Mouse (Mus musculus): ENCODE results near the gene Eno3.

The Eno3 gene

DNA sequence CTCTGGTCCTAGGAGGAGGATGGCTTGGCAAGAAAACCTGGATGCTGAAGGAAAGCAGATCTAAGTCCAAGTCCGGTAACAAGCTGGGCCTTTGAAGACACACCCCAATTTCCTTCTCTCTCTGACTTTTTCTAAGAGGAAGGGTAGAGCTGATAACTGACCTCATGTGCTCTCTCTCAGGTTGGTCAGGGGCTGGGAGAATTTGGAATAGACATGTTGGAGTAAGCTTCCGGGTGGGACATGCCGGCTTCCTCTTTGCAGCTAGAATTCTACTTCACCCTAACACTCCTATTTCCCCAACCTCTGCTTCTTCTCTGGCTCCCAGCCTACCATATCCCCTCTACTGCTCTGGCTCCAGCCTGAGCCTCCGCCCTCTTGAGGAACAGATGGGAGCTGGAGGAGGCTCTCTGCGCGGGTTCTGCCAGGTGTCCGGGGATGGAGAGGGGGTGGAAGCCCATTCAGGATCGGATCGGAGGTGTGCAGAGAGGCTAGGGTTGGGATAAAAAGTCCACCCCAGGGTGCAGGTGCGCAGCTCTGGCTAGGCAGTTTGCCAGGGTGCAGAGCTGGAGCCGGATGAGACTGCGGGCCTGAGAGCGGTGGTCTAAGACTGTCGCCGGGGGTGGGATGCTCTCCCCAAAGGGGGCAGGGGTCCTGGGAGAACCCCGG is 30.0 kb downstream of the Eno3 start:
- DNase-seq = peak; percentile 45

DNA sequence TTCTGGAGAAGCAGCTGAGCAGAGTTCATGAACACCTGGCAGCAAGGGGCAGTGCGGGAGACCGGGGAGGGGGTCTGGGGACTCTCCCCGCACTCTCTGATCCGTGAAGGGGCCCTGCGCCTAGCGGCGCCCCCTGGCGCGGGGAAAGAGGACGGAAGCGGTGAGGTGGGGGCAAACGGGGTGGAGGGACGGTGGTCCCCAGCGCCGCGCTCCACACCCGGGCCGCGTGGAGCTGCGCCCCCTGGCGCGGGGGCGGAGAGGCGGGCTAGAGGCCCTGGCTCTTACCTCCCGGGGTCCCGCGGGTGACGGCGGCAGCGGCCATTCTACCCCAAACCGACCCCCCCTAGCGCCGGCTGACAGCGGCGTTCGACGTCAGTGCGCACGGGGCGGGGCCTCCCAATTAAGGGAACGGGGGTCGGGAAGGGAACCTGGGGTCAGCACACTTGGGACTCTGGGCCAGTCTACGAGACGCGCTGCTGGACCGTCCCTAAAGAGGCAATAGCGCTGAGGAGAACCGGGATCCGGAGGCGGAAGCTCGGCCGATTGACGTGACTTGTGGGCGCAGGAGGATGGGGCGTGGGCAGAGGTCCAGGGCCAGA is 30.7 kb downstream of the Eno3 start, which contains the start of gene Camta2:
Camta2 (minus strand) TSS at position 505 of the 599 bp plus-strand sequence.
- DNase-seq = peak; percentile 94

- no peak for DNase-seq
Observed at GRCm38 (mm10) chr11:70688372-70688771, 31.4 kb downstream of the Eno3 start.

GRCm38 (mm10) chr11:70689578-70689977 is 32.6 kb downstream of the Eno3 start:
- DNase-seq = peak; percentile 52

- DNase-seq = no peak
Observed at GRCm38 (mm10) chr11:70693504-70693903, 36.5 kb downstream of the Eno3 start.

DNA sequence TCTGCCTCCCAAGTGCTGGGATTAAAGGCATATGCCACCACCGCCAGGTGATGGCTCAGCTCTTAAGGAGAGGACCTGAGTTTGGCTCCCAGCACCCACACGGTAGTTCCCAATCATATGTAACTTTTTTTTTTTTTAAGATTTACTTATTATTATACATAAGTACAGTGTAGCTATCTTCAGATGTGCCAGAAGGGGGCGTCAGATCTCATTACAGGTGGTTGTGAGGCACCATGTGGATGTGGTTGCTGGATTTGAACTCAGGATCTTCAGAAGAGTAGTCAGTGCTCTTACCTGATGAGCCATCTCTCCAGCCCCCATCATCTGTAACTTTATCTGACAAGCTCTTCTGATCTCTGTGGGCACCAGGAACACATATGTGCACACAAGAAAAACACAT is 40.4 kb downstream of the Eno3 start:
- no peak for DNase-seq

GRCm38 (mm10) chr11:70699051-70699450 is 42.0 kb downstream of the Eno3 start:
- DNase-seq = no peak

- DNase-seq = peak; percentile 97
Observed at GRCm38 (mm10) chr11:70699722-70700556, 42.9 kb downstream of the Eno3 start, which contains the start of the genes Inca1 and Kif1c. Gene Inca1 (minus strand): TSS chr11:70700155. Gene Kif1c (plus strand): TSS chr11:70700548.

DNA sequence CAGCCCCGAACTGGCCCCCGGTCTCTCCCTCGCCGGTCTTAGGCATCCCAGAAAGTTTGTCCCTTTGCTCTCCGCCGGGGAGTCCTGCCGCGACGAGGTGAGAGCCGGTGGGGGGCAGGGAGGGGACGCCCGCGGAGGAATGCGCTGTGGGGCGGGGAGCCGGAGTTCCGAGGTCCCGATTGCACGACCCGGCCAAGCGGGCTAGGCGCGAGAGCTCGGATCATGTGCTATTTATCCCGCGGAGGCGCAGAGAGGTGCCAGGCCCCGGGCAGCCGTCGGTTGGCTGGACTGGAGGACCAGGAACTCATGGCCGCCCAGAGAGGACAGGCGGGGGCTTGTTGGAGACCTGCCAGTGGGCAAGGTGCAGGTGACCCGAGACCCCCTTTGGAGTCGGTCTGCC is 43.6 kb downstream of the Eno3 start:
- DNase-seq = peak; percentile 87

DNA sequence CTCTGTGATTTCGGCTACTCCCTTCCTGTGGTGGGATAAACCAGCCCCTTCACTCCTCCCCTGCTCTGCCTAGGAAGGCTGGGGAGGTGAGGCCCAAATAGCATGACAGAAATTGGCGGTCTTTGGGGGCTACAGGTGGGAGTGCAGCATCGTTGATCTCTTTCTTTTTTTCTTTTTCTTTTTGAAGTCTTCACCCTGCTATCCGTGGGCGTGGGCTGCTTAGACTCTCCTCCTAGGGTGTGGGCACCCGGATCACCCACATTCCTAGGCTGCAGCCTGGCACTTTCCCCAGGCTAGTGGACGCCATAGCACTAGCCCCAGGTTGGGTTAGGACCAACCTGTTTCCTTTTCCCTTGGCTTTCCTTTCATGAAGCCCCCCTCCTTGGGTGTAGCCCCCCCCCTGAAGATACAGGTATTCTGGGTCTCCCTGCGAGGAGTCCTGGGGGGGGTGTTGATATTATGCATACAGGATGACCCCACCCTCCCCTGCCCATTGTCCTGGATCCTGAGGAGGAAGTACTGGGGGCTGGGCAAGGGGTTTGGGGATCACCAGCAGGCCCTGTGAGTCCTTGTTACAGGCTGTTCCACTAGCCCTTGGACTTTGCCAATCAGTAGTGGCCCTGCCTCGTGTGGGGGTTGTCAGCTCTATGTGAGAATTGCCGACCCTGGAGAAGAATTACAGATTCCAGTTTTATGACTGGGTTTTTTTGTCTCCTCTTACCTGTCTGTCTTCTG is 44.4 kb downstream of the Eno3 start:
- DNase-seq = peak; percentile 37

DNA sequence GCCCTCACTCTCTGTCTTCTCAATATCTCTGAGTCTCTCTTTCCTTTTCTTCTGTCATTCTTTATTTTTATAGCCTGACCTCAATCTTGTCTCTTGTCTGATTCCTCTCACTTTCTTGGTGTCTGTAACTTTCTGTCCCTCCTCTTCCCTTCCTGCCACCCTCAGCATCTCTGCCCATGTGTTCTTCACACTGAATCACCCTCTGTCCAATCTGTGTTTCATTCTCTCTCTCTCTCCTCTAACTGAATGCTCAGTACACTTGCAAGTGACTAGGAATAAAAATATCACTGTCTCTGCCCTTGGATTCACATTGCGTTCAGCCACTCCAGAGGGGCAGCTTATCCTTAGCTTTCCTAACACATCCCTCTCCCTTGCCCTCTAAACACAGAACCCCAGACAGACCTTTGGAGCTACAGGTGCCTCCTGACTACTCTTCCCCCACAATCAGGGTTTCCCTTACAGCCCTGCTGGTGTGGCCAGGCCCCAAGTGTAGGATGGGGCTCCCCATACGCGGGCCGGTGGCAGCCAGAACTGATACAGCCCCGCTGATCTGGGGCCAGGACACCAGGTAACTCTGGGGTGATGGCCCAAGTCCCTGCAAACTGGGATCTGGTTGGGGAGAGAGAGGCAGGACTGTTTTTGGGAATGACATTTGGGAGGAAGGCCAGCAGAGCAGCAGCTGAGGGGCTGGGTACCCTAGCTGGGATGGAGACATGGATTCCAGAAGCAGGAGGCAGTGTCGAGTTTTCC is 45.2 kb downstream of the Eno3 start:
- DNase-seq = no peak

DNA sequence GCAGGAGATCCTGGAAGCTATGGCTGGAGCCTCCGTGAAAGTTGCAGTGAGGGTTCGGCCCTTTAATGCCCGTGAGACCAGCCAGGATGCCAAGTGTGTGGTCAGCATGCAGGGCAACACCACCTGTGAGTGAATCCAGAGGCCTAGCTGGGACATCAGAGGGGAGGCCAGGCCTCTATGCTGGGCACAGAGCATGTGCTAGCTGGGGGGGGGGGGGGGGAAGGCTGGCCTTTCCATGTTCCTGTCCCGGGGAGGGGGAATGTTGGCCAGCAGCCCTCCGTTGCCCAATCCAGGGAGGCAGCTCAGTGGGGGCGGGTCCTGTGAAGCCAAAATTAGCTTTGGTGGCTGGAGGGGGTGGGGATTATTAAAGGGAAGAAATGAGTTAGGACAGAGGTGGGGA is 45.8 kb downstream of the Eno3 start:
- DNase-seq = no peak

DNA sequence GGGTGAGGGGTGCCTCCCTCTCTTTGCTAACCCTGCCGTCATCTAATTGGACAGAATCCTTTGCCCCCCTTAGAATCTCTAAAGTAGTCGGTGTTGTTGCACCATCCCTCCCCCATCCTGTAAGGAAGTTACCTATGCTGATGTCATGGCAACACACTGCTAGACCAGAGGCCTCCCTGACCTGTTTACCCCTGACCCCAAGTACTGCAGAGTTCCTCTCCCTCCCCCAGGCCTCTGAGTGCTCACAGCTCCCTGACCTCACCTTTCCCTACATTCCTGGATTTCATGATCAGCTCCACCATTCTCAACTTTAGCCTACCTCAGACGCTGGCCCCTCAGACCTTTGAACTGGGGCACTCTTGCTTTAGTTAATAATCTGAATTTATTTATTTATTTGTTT is 49.1 kb downstream of the Eno3 start:
- no peak for DNase-seq

DNA sequence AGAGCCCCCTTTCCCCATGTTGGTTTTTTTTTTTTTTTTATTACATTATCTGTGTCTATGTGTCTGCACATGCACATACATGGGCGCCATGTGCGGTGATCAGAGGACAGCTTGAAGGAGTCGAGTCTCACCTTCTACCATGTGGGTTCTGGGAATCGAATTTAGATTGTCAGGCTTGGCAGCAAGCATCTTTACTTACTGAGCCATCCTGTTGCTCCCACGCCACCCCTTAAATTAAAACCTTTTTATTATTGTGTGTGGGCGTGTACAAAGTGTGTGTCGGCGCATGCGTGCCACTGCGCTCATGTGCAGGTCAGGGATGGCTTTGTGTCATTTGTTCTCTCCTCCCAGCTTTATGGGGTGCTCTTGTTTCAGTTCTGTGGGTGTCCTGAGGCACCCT is 54.0 kb downstream of the Eno3 start:
- no peak for DNase-seq

Measured in kidney, postnatal 14 days (tissue).